Comparison of ENCODE assay signal across 35 mouse cellular contexts in genomic region chr2:79284206-79284605, GRCm38 (mm10).
"Had no signal": no experiment of that assay in that cellular context is flagged by ENCODE, and none has a peak within 500 bp of the region (broad histone marks: within the 10 kb centered on the region; RNA-seq: fewer than 3 reads in every experiment).

No protein-coding gene starts in this region.

- H3K27me3 ChIP-seq: heart, embryonic 12.5 days; heart, embryonic 13.5 days; heart, embryonic 15.5 days; hindbrain, embryonic 12.5 days; hindbrain, embryonic 13.5 days; hindbrain, embryonic 15.5 days; intestine, embryonic 15.5 days; kidney, embryonic 15.5 days had no signal

- H3K9me3 ChIP-seq: heart, embryonic 10.5 days; heart, embryonic 12.5 days; heart, embryonic 13.5 days; heart, embryonic 15.5 days; hindbrain, embryonic 10.5 days; hindbrain, embryonic 12.5 days; hindbrain, embryonic 13.5 days; hindbrain, embryonic 15.5 days; intestine, embryonic 15.5 days; kidney, embryonic 15.5 days had no signal

- H3K4me3 ChIP-seq: heart, embryonic 10.5 days; heart, embryonic 12.5 days; heart, embryonic 13.5 days; heart, embryonic 15.5 days; hindbrain, embryonic 10.5 days; hindbrain, embryonic 12.5 days; hindbrain, embryonic 13.5 days; hindbrain, embryonic 15.5 days; intestine, embryonic 15.5 days; kidney, embryonic 15.5 days; layer of hippocampus, adult 2 months had no signal

- H3K4me2 ChIP-seq: heart, embryonic 11.5 days; heart, embryonic 12.5 days; heart, embryonic 13.5 days; heart, embryonic 15.5 days; hindbrain, embryonic 12.5 days; hindbrain, embryonic 13.5 days; hindbrain, embryonic 14.5 days; hindbrain, embryonic 15.5 days; intestine, embryonic 15.5 days; kidney, embryonic 15.5 days had no signal

- DNase-seq: heart, postnatal 10 days; heart, postnatal 14 days; heart, postnatal 36 days; heart, postnatal 4 days; kidney, adult 11 months; kidney, adult 18-20 months; kidney, adult 2 months; kidney, adult 8-10 months; kidney, adult 9 months; kidney, postnatal 10 days; kidney, postnatal 14 days; kidney, postnatal 25 days; kidney, postnatal 36 days; kidney, postnatal 4 days; layer of hippocampus, adult 9-11 months; layer of hippocampus, postnatal 36 days had no signal

- ATAC-seq: hindbrain, embryonic 16.5 days; hindbrain, postnatal 0 days; inflammation-experienced regulatory T-cells, adult 6 months; intestine, embryonic 15.5 days; intestine, embryonic 16.5 days; intestine, postnatal 0 days had no signal

- H3K36me3 ChIP-seq: heart, embryonic 10.5 days; heart, embryonic 12.5 days; heart, embryonic 13.5 days; heart, embryonic 15.5 days; hindbrain, embryonic 10.5 days; hindbrain, embryonic 12.5 days; hindbrain, embryonic 13.5 days; hindbrain, embryonic 15.5 days; intestine, embryonic 15.5 days had no signal

- H3K9ac ChIP-seq: heart, embryonic 12.5 days; heart, embryonic 13.5 days; heart, embryonic 15.5 days; hindbrain, embryonic 12.5 days; hindbrain, embryonic 13.5 days; hindbrain, embryonic 14.5 days; hindbrain, embryonic 15.5 days; intestine, embryonic 15.5 days; kidney, embryonic 15.5 days had no signal

- H3K27ac ChIP-seq: heart, embryonic 10.5 days; heart, embryonic 13.5 days; heart, embryonic 15.5 days; hindbrain, embryonic 10.5 days; hindbrain, embryonic 12.5 days; hindbrain, embryonic 13.5 days; hindbrain, embryonic 14.5 days; hindbrain, embryonic 15.5 days; hindbrain, postnatal 0 days; intestine, embryonic 15.5 days; kidney, embryonic 15.5 days; kidney, postnatal 0 days; layer of hippocampus, adult 2 months had no signal

- H3K4me1 ChIP-seq: heart, embryonic 10.5 days; heart, embryonic 12.5 days; heart, embryonic 13.5 days; heart, embryonic 15.5 days; hindbrain, embryonic 10.5 days; hindbrain, embryonic 12.5 days; hindbrain, embryonic 13.5 days; hindbrain, embryonic 15.5 days; intestine, embryonic 15.5 days; kidney, embryonic 15.5 days had no signal
